Mouse (Mus musculus) heart, postnatal 25 days (tissue): ENCODE measurements around the gene Cecr2. TPM values are rescaled to one million over a fixed set of nuclear protein-coding genes. Genes with fewer than 3 reads are reported as not detected.

ENCODE experiments used
- DNase-seq: peaks from one replicate; pipeline ENCODE4 v3.0.0; 2022; ENCODE audit warnings: low spot score
- intact Hi-C: fragments of 180-260 bp; cut with DNase I; formaldehyde crosslinking; loops from one replicate; pipeline ENCODE4 v1.15.1; 2025
- total RNA-seq, 2 experiments: library from RNA; stranded (reverse); gene quantifications; 2 replicates each; pipeline ENCODE4 v1.2.3; 2021

Gene Cecr2
- total RNA-seq, 2 experiments from 2014 or later: 15.3 to 16.2 TPM

DNA sequence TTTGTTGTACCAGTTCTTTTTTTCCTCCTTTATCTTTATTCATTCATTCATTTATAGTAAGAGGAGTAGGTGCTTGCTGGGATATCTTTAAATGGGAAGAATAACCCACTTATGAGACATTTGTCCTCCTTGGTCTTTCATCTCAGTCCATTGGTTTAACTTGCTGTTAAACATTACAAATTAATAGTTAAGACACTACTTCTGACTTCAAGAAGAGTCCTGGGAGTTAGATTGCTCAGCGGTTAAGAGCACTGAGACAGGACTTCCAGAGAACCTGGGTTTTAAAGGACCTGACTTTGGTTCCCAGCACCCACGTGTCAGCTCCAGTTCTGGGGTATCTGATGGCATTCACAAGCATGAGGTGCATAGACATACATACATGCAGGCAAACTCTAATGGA lies 80.2 kb downstream of the Cecr2 start:
- intact Hi-C loops: no loop called here
- DNase-seq: no peak

DNA sequence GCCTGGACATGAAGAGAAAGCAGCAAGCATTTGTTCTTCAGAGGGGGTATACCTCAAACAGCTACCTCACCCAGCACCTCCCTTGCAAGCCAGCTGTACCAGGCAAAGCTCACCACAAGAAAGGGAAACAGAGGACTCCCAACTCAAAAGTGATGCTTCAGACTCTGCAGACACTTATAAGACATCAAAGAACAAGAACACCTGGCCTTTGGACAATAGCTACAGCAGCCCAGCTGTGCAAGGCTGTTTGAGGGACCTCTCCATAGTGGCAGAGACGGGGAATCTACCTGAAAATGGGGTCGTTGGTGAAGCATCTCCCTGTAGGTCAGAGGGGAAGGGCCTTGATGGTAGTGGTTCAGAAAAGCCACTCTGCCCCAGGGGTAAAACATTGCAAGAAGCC lies 95.0 kb downstream of the Cecr2 start:
- intact Hi-C loops: no loop called here
- DNase-seq: no peak

- no peak for DNase-seq
- intact Hi-C loops: no loop called here
Measured at GRCm38 (mm10) chr6:120769972-120770371, 103.8 kb downstream of the Cecr2 start.

DNA sequence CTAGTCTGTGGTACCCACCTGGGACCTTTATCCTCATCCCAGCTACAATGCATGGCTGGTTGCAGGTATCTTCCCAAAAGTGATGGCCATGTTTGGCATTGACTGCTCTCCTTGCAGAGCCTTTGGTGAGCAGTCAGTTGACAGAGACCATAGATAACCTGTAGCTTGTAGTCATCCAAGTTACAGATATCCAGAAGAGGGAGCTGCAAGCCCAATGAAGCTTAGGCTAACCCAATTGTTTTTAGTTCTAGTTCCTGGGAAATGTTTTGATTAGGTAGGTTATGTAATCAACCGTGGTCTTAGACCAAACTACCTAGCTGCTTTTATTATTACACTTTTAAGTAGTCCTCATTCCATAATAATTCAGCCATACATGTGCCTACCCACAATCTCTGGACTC lies 105.2 kb downstream of the Cecr2 start:
- intact Hi-C loops: no loop called here
- DNase-seq: no peak

DNA sequence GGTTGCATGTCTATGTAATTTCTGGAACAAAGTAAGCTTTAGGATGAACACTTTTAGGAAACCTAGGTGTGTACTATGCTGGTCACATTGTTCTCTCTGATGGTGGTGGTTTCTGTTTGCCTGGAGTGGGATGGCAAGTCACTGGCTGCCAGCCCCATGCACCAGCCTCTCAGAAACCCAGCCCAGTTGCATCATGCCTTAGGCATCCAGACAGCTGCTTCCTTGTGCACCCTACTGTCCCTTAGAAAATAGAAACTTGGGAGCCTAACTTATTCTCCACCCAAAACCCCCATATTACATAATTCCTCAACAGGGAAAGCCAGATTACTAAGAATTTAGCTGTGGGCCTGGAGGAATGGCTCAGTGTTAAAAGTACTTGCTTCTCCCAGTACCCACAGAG lies 105.9 kb downstream of the Cecr2 start:
- no peak for DNase-seq
- intact Hi-C loops: no loop called here

GRCm38 (mm10) chr6:120773149-120773628 lies 107.0 kb downstream of the Cecr2 start, which contains the start of gene Slc25a18:
Gene Slc25a18 (plus strand): TSS chr6:120773578.
- no peak for DNase-seq
- intact Hi-C loops: no loop called here

DNA sequence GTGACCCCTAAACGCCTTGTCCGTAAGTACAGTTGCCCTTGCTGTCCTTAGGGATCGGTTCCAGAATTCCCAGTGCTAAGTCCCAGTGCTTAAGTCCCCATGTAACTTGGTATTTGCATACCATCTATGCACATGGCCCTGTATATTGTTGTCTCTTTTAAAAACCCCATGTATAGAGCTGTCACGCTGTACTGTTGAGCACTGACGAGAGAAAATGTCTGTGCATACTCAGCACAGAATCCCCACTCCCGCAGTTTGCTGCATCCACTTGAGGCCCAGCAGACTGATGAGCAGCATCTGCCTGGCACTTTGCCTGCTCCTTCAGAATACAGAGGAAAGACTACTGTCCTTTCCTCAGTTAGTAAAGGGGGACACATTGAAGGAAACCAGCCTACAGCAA lies 107.6 kb downstream of the Cecr2 start:
- DNase-seq: no peak
- intact Hi-C loops: no loop called here

- intact Hi-C loops: no loop called here
- DNase-seq: no peak
Measured at GRCm38 (mm10) chr6:120776286-120776685, 110.1 kb downstream of the Cecr2 start.

DNA sequence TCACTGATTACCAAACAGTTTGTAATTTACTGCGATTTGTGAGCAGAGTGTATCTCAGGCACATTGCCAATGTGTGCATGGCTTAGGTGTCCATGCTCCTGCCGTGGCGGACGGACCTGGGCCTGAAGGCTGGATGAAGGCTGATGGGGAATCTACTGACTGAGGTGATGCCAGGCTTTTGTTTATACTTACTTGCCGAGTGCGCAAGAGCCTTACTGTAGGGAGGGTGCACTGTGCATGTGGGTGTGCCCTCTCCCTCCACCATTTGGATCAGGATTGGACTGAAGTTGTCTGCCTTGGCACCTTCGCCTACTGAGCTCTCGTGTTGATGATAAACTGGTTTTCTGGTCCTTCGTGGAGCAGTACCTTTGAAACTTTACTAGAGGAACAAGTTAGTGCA lies 111.4 kb downstream of the Cecr2 start:
- intact Hi-C loops: no loop called here
- no peak for DNase-seq

DNA sequence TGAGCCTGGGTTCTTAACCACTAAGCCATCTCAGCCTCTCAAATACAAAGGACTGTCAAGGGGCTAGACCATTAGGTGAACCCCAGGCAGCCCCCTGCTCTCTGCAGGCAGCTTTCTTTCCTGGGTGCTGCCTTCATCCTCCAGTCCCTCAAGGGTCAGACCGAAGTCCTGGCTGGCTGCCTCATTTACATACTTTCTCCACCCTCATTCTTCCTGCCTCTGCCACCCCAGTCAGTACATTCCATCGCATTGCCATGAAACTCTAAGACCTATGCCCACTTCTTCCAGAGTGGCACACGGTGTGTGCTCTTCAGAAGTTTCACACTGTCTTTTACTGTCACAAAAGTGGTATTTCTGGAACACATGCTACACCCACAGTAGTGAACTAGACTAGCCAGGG lies 112.1 kb downstream of the Cecr2 start:
- intact Hi-C loops: no loop called here
- DNase-seq: no peak

- DNase-seq: no peak
- intact Hi-C loops: no loop called here
Measured at GRCm38 (mm10) chr6:120782948-120783347, 116.8 kb downstream of the Cecr2 start.

- intact Hi-C loops: no loop called here
- DNase-seq: no peak
Measured at GRCm38 (mm10) chr6:120784351-120784750, 118.2 kb downstream of the Cecr2 start.

GRCm38 (mm10) chr6:120788068-120788607 lies 122.0 kb downstream of the Cecr2 start:
- intact Hi-C loops: no loop called here
- no peak for DNase-seq

- DNase-seq: no peak
- intact Hi-C loops: no loop called here
Measured at GRCm38 (mm10) chr6:120788904-120789303, 122.7 kb downstream of the Cecr2 start.

GRCm38 (mm10) chr6:120790153-120790552 lies 124.0 kb downstream of the Cecr2 start:
- intact Hi-C loops: no loop called here

DNA sequence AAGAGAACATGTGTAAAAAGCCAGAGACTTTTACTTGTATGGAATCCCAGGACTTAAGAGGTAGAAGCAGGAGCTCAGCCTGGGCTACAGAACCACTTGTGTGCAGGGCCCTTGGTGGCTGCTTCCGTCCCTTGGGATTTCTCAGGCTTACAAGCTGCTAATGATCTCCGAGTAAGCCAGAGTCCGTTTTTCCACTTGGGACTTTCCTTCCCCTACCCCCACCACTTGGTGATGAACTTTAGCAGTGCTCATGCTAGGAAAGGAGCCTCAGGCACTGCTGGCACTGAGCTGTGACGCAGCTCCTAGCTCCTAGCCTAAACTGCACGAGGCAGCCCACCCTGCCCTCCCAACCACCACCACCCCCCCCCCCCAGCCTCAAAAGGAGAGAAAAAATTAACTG lies 124.5 kb downstream of the Cecr2 start:
- intact Hi-C loops: no loop called here
- no peak for DNase-seq

More at GRCm38 (mm10) chr6:120790153-120790552, 124.0 kb downstream of the Cecr2 start:
- DNase-seq: no peak

DNA sequence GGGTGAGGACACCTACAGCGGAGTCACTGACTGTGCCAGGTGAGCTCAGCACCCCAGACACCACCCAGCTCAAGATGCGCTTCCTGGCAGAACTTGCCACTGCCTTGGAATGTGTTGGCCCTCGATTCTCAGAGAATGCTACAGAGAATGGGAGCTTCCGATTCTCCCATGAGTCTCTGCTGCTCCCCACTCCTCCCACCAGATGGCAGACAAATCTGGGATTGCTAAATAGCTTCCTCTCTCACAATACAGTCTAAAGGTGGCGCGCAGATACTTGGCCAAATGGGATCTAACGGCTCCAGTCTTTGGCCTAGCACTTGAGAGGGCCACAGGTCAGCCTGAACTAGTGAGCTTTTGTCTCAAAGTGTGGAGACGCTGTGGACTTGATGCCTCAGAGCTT lies 126.8 kb downstream of the Cecr2 start:
- intact Hi-C loops: no loop called here
- no peak for DNase-seq

DNA sequence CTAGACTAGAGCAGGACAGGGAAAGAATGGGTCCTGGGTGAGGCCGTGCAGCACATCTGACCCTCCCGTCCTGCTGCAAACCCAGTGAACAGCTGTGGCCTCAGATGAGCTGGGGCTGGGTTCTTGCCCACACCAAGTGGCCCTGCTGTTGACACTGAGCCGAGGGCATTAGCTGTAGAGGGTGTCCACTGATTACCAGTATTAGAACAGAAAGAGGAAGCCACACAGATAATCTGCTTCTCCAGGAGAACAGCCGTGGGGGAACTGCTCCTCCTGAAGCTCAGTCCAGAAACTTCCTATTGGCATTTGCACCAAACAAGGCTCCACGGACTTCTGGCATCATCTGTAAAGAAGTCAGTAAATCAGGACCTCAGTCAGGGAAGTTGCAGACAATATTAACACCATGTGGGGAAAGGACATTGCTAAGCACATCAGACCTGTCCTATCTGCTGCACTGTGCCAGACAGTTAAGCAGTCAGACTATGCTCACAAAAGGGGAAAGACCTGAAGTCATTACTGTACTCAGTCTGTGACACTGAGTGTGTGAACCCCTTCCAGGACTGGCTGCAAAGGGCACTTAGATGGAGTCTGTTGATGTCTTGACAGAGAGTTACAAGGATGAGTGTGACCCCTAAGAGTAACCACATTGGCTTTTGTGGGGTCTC lies 129.4 kb downstream of the Cecr2 start:
- intact Hi-C loops: no loop called here
- DNase-seq: no peak

- DNase-seq: no peak
- intact Hi-C loops: no loop called here
Measured at GRCm38 (mm10) chr6:120796111-120796510, 129.9 kb downstream of the Cecr2 start.

- intact Hi-C loops: no loop called here
- DNase-seq: no peak
Measured at GRCm38 (mm10) chr6:120798019-120798418, 131.8 kb downstream of the Cecr2 start.

- intact Hi-C loops: no loop called here
- no peak for DNase-seq
Measured at GRCm38 (mm10) chr6:120798905-120799304, 132.7 kb downstream of the Cecr2 start.

GRCm38 (mm10) chr6:120799581-120800041 lies 133.4 kb downstream of the Cecr2 start:
- intact Hi-C loops: no loop called here
- DNase-seq: no peak
